Mouse (Mus musculus) spleen, embryonic (tissue): Measurements from ENCODE around the gene Skint7.
"Not testable (repeated sequence)": the region's sequence is repeated elsewhere in the genome, so short reads cannot be mapped to it uniquely, and the experiment has no call there.

Experiments used
- CTCF ChIA-PET: fragments of 350-600 bp; sonication (Branson Sonifier 250); formaldehyde crosslinking; loops from one replicate; lab custom pipeline; 2022; lab: Charles Lee

Skint7 gene

GRCm38 (mm10) chr4:111972623-111973022 is at the start of gene Skint7:
TSS of gene Skint7 (plus strand) at chr4:111972923.
- CTCF ChIA-PET: no interaction called here

GRCm38 (mm10) chr4:111961309-111961708 is 11.4 kb upstream of the Skint7 start:
- CTCF ChIA-PET: no interaction called here

- CTCF ChIA-PET: not testable (repeated sequence)
Measured at GRCm38 (mm10) chr4:111963241-111963640, 9.5 kb upstream of the Skint7 start.

GRCm38 (mm10) chr4:111963669-111964068 is 9.1 kb upstream of the Skint7 start:
- CTCF ChIA-PET: no interaction called here

- CTCF ChIA-PET: no interaction called here
Measured at GRCm38 (mm10) chr4:112005969-112006368, 33.2 kb downstream of the Skint7 start, which contains the start of gene Skint1. TSS of gene Skint1 (plus strand) at chr4:112006269.
